Mouse (Mus musculus) erythroblast, embryonic 14.5 days (primary cell): ENCODE data around the gene Arl6.

Experiments
- GATA1 ChIP-seq: IDR thresholded peaks from 2 replicates; pipeline ENCODE4 v1.6.1; 2012; ENCODE audit warnings: low read length, inconsistent platforms, mixed read lengths
- TAL1 ChIP-seq: IDR thresholded peaks from 3 replicates; pipeline ENCODE4 v1.6.1; 2012; ENCODE audit warnings: low read length, inconsistent platforms, mixed read lengths

- TF ChIP-seq GATA1 (no peak), TAL1 (no peak)
Measured at GRCm38 (mm10) chr16:59634598-59634997, 4.6 kb downstream of the Arl6 start.
